Mouse (Mus musculus) CH12.LX (cell line): ENCODE measurements around the gene Slc3a1. TPM values are rescaled to one million over a fixed set of nuclear protein-coding genes. Genes with fewer than 3 reads are reported as not detected.

ENCODE experiments used
- DNase-seq: peaks from one replicate; pipeline ENCODE4 v3.0.0-alpha.2; 2013; ENCODE audit errors: extremely low read depth
- H3K27ac ChIP-seq: 2 replicates; pipeline ENCODE4 v1.5.1; 2012; ENCODE audit warnings: low read depth, mild to moderate bottlenecking, control low read depth, moderate library complexity; ENCODE audit not compliant: insufficient read depth
- H3K27me3 ChIP-seq: replicated peaks from 2 replicates; pipeline ENCODE3; 2012; ENCODE audit warnings: inconsistent platforms
- H3K36me3 ChIP-seq, 2 experiments: replicated peaks in 1 of 2; 2 replicates each; pipeline versions ENCODE3 to v1.6.1; 2012; ENCODE audit warnings: inconsistent platforms in 1 of 2, low read length in 1 of 2, mild to moderate bottlenecking in 1 of 2, mixed read lengths in 1 of 2, moderate library complexity in 1 of 2; ENCODE audit not compliant: control insufficient read depth in 1 of 2, insufficient read depth in 1 of 2
- H3K4me1 ChIP-seq, 2 experiments: 2 replicates each; pipeline ENCODE4 v1.6.1; 2012; ENCODE audit warnings: inconsistent platforms in 1 of 2, moderate library complexity in 1 of 2; ENCODE audit not compliant: insufficient read depth in 2 of 2, control insufficient read depth in 1 of 2
- H3K4me2 ChIP-seq: 2 replicates; pipeline ENCODE4 v1.6.1; 2012; ENCODE audit warnings: low read depth, mild to moderate bottlenecking, control low read depth; ENCODE audit not compliant: poor library complexity, insufficient read depth, severe bottlenecking
- H3K4me3 ChIP-seq, 3 experiments: fragments of 150-350 bp in 1 of 3; sonication (generic) in 1 of 3; replicated peaks in 1 of 3; 2 replicates each; pipeline versions ENCODE3 to v1.5.1; 2011 to 2012; ENCODE audit warnings: low read depth in 2 of 3, low read length in 2 of 3, mild to moderate bottlenecking in 2 of 3, moderate library complexity in 2 of 3, control low read depth in 1 of 3, improper control_type of control experiment in 1 of 3, inconsistent platforms in 1 of 3, mixed read lengths in 1 of 3; ENCODE audit not compliant: poor library complexity in 1 of 3
- H3K79me2 ChIP-seq: replicated peaks from 2 replicates; pipeline ENCODE4 v1.6.1; 2012; ENCODE audit warnings: mild to moderate bottlenecking, moderate library complexity; ENCODE audit not compliant: control insufficient read depth, poor library complexity, insufficient read depth, severe bottlenecking; ENCODE audit errors: extremely low read depth
- H3K9ac ChIP-seq: 2 replicates; pipeline ENCODE4 v1.6.1; 2012; ENCODE audit warnings: low read depth, mild to moderate bottlenecking, control low read depth, moderate library complexity; ENCODE audit not compliant: insufficient read depth
- H3K9me3 ChIP-seq: replicated peaks from 2 replicates; pipeline ENCODE3; 2012; ENCODE audit warnings: low read length, inconsistent platforms, mixed read lengths
- BHLHE40 ChIP-seq: IDR thresholded peaks from 2 replicates; pipeline ENCODE4 v1.6.1; 2011; ENCODE audit warnings: mild to moderate bottlenecking, low read depth, low read length, improper control_type of control experiment
- E2F4 ChIP-seq: IDR thresholded peaks from 2 replicates; pipeline ENCODE4 v1.6.1; 2011; ENCODE audit warnings: low read depth, low read length, improper control_type of control experiment; ENCODE audit not compliant: insufficient replicate concordance
- ETS1 ChIP-seq: conservative IDR thresholded peaks from 2 replicates; pipeline ENCODE4 v1.6.1; 2012; ENCODE audit warnings: low read depth, mild to moderate bottlenecking, inconsistent platforms, low read length, improper control_type of control experiment, moderate library complexity
- JUN ChIP-seq: IDR thresholded peaks from 2 replicates; pipeline ENCODE4 v1.6.1; 2011; ENCODE audit warnings: low read depth, mild to moderate bottlenecking, low read length, improper control_type of control experiment, moderate library complexity; ENCODE audit not compliant: insufficient read depth
- JUND ChIP-seq: conservative IDR thresholded peaks from 2 replicates; pipeline ENCODE4 v1.6.1; 2011; ENCODE audit warnings: low read depth, low read length, improper control_type of control experiment
- KAT2A ChIP-seq: IDR thresholded peaks from 2 replicates; pipeline ENCODE4 v1.6.1; 2012; ENCODE audit warnings: low read length, improper control_type of control experiment, inconsistent platforms; ENCODE audit not compliant: insufficient replicate concordance
- NELFE ChIP-seq: IDR thresholded peaks from 2 replicates; pipeline ENCODE4 v1.6.1; 2011; ENCODE audit warnings: low read depth, low read length, improper control_type of control experiment
- NRF1 ChIP-seq: IDR thresholded peaks from 2 replicates; pipeline ENCODE4 v1.6.1; 2014; ENCODE audit warnings: low read depth, mild to moderate bottlenecking, inconsistent platforms, low read length, improper control_type of control experiment, moderate library complexity
- RAD21 ChIP-seq: IDR thresholded peaks from 2 replicates; pipeline ENCODE4 v1.6.1; 2011; ENCODE audit warnings: low read depth, mild to moderate bottlenecking, low read length, improper control_type of control experiment, moderate library complexity
- RCOR1 ChIP-seq: conservative IDR thresholded peaks from 2 replicates; pipeline ENCODE4 v1.6.1; 2012; ENCODE audit warnings: low read depth, mild to moderate bottlenecking, inconsistent platforms, low read length, improper control_type of control experiment
- SIN3A ChIP-seq: IDR thresholded peaks from 2 replicates; pipeline ENCODE4 v1.6.1; 2012; ENCODE audit warnings: low read length, improper control_type of control experiment, inconsistent platforms
- TCF12 ChIP-seq: IDR thresholded peaks from 2 replicates; pipeline ENCODE4 v1.6.1; 2014; ENCODE audit warnings: low read depth, mild to moderate bottlenecking, inconsistent platforms, low read length, improper control_type of control experiment
- USF1 ChIP-seq: IDR thresholded peaks from 2 replicates; pipeline ENCODE4 v1.6.1; 2014; ENCODE audit warnings: low read depth, mild to moderate bottlenecking, inconsistent platforms, low read length, improper control_type of control experiment
- ZKSCAN1 ChIP-seq: IDR thresholded peaks from 2 replicates; pipeline ENCODE4 v1.6.1; 2012; ENCODE audit warnings: low read depth, inconsistent platforms, low read length, improper control_type of control experiment, borderline replicate concordance
- ZNF384 ChIP-seq: IDR thresholded peaks from 2 replicates; pipeline ENCODE4 v1.6.1; 2012; ENCODE audit warnings: low read depth, low read length, improper control_type of control experiment, inconsistent platforms
- dilution Hi-C: fragments of 300-500 bp; cut with MboI; formaldehyde crosslinking; loops from 2 replicates; pipeline ENCODE4 v1.14.3; 2020; ENCODE audit warnings: low sequenced_read_pairs; ENCODE audit not compliant: extremely low pct_unique_long_range_greater_than_20kb, extremely low pct_ligation_motif_present
- in situ Hi-C: fragments of 300-500 bp; cut with MboI; formaldehyde crosslinking; loops from 3 replicates; pipeline ENCODE4 v1.14.3; 2019; ENCODE audit warnings: low sequenced_read_pairs, low pct_ligation_motif_present, low pct_unique_long_range_greater_than_20kb, mixed read lengths
- polyA plus RNA-seq: library from polyadenylated mRNA; unstranded; fragments of >175 nt; gene quantifications from 2 replicates; pipeline ENCODE4 v1.2.1, GENCODE M21; 2012; ENCODE audit warnings: low read depth; ENCODE audit not compliant: insufficient read length
- total RNA-seq, 2 experiments: library from RNA; depleted of rRNA; stranded (reverse); fragments of 300-350 nt in 1 of 2; fragments of >200 nt in 1 of 2; gene quantifications; 2 replicates each; pipeline ENCODE4 v1.2.3; 2012 to 2014

Slc3a1 gene
- total and polyA plus RNA-seq, 3 experiments: 0.04 TPM; not detected in 2

DNA sequence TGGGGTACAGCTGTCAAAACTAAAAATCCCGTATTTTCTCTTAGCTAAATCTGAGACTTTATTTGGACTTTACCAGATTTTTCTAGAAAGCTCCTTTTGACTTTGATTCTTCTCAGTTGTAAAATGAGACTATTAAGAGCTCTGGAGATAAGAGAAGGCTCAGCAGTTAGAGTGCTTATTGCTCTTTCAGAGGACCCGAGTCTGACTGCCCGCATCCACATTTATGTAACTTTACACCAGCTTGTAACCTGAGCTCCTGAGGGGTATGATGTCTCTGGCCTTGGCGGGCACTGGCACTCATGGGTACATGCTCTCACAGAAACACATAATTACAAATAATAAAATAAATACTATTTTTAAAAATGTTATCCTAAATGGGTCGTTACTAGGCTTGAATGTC, 41.8 kb upstream of the Slc3a1 start:
- H3K79me2 ChIP-seq: peaks cover 19% of the 10 kb centered on the region
- no peak overlapping the region for H3K4me3 ChIP-seq
- no peak overlapping the region for H3K9ac ChIP-seq
- in situ Hi-C loops: no loop called here
- H3K4me2 ChIP-seq: no peak overlapping the region
- peaks cover 3 to 44% of the 10 kb centered on the region in 2 experiments for H3K36me3 ChIP-seq
- H3K9me3 ChIP-seq: no peaks in the 10 kb centered on the region
- no peak for DNase-seq
- H3K27me3 ChIP-seq: no peaks in the 10 kb centered on the region
- H3K4me1 ChIP-seq: peaks cover 0 to 14% of the 10 kb centered on the region in 2 experiments; a peak in 1 of 4 replicates
- H3K27ac ChIP-seq: no peak overlapping the region
- dilution Hi-C loops: no loop called here
- no peak for TF ChIP-seq BHLHE40
- no peak for TF ChIP-seq NRF1
- TF ChIP-seq ZKSCAN1: no peak
- TF ChIP-seq JUND: no peak
- TF ChIP-seq ZNF384: no peak
- no peak for TF ChIP-seq TCF12
- no peak for TF ChIP-seq USF1
- no peak for TF ChIP-seq NELFE
- TF ChIP-seq ETS1: no peak
- TF ChIP-seq RAD21: no peak
- TF ChIP-seq SIN3A: no peak

DNA sequence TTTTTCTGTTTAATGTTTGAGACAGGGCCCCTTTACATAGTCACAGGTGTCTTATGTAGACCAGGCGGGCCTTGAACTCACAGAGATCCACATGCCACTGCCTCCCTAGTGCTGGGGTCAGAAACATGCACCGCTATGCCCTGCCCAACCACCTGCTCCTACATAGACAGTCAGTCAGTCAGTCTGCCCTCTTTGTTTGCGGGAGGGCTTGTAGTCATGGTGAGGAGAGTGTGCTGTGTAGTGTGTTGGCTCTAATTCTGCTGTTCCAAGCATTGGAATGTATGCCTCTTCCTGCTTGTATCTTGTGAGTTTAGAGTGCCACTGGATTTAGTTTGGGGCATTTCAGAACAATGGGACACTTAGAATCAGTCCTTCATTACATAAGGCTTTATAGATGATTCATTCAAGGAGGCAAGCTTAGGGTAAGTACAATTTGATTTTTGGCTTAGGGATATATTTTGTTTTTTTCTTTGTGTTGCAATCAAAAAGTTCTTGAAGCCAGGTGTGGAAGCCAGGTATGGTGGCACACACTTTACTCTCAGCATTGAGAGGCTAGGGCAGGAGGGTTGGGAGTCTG, 40.3 kb upstream of the Slc3a1 start:
- peaks cover 0 to 42% of the 10 kb centered on the region in 2 experiments for H3K36me3 ChIP-seq
- in situ Hi-C loops: no loop called here
- no peaks in the 10 kb centered on the region for H3K9me3 ChIP-seq
- no peak overlapping the region for H3K27ac ChIP-seq
- H3K27me3 ChIP-seq: no peaks in the 10 kb centered on the region
- H3K79me2 ChIP-seq: peaks cover 16% of the 10 kb centered on the region
- dilution Hi-C loops: no loop called here
- H3K4me2 ChIP-seq: no peak overlapping the region
- DNase-seq: no peak
- H3K9ac ChIP-seq: no peak overlapping the region
- 0 out of 4 replicates have a peak, but pooled peaks cover 0 to 2% of the 10 kb centered on the region in 2 experiments for H3K4me1 ChIP-seq
- H3K4me3 ChIP-seq: no peak overlapping the region
- TF ChIP-seq RCOR1 (no peak), KAT2A (no peak), ETS1 (no peak), JUN (no peak), E2F4 (no peak)
